Mouse (Mus musculus) limb, embryonic 12.5 days (tissue): ENCODE measurements around the gene Troap. TPM values are rescaled to one million over a fixed set of nuclear protein-coding genes. Genes with fewer than 3 reads are reported as not detected.

ENCODE experiments used
- ATAC-seq: fragments of 200-750 bp; cut with Nextera tagmentation; 2 replicates; pipeline ENCODE4 v1.8.0; 2017; ENCODE audit warnings: low read depth, moderate TSS enrichment; ENCODE audit not compliant: insufficient number of reproducible peaks, insufficient read depth, low FRiP score, low TSS enrichment
- H3K27ac ChIP-seq: fragments of 300-500 bp; sonication (generic); 2 replicates; pipeline ENCODE4 v1.5.1; 2016; ENCODE audit warnings: mild to moderate bottlenecking, moderate library complexity
- H3K27me3 ChIP-seq: fragments of 300-500 bp; sonication (generic); 2 replicates; pipeline ENCODE4 v1.6.1; 2016; ENCODE audit warnings: mild to moderate bottlenecking, moderate library complexity
- H3K36me3 ChIP-seq: fragments of 300-500 bp; sonication (generic); 2 replicates; pipeline ENCODE4 v1.6.1; 2016; ENCODE audit warnings: mild to moderate bottlenecking, moderate library complexity
- H3K4me1 ChIP-seq: fragments of 300-500 bp; sonication (generic); replicated peaks from 2 replicates; pipeline ENCODE4 v1.6.1; 2016
- H3K4me2 ChIP-seq: fragments of 300-500 bp; sonication (generic); 2 replicates; pipeline ENCODE4 v1.6.1; 2016; ENCODE audit warnings: mild to moderate bottlenecking, moderate library complexity
- H3K4me3 ChIP-seq: fragments of 300-500 bp; sonication (generic); replicated peaks from 2 replicates; pipeline ENCODE4 v1.5.1; 2016; ENCODE audit warnings: mild to moderate bottlenecking
- H3K9ac ChIP-seq: fragments of 300-500 bp; sonication (generic); replicated peaks from 2 replicates; pipeline ENCODE4 v1.6.1; 2016; ENCODE audit warnings: mild to moderate bottlenecking, moderate library complexity
- H3K9me3 ChIP-seq: fragments of 300-500 bp; sonication (generic); 2 replicates; pipeline ENCODE4 v1.6.1; 2016; ENCODE audit warnings: mild to moderate bottlenecking, moderate library complexity
- WGBS: fragments of 180-500 bp; shearing (Covaris S2); methylation state at CpG from one replicate; pipeline ENCODE4 v1.1.7; 2016; 5-methylcytosine and 5-hydroxymethylcytosine counted together
- polyA plus RNA-seq: library from polyadenylated mRNA; unstranded; fragments of >200 nt; fragmentation: Nextera tagmentation; extraction: Ambion mirVana; gene quantifications from 2 replicates; pipeline ENCODE4 v1.2.1, GENCODE M21; 2016

Gene Troap
- polyA plus RNA-seq, 1 experiment from 2014 or later: 47.1 TPM

- H3K36me3 ChIP-seq: peaks cover 28% of the 10 kb centered on the region
Measured at GRCm38 (mm10) chr15:99032041-99032725, 42.2 kb upstream of the Troap start.

GRCm38 (mm10) chr15:99032726-99033250 is 41.6 kb upstream of the Troap start:
- H3K4me1 ChIP-seq: peaks cover 33% of the 10 kb centered on the region
- peak overlapping the region; percentile 35; the same call in 1 of the 2 replicates for H3K9ac ChIP-seq
- H3K4me3 ChIP-seq: peak overlapping the region; percentile 66
- ATAC-seq: no peak
- WGBS: 78% methylated on average over 7 of the region's 7 CpGs
- no peaks in the 10 kb centered on the region for H3K9me3 ChIP-seq
- H3K27ac ChIP-seq: no peak overlapping the region
- H3K27me3 ChIP-seq: no peaks in the 10 kb centered on the region
- H3K36me3 ChIP-seq: peaks cover 29% of the 10 kb centered on the region
- peak overlapping the region; percentile 69 for H3K4me2 ChIP-seq

More at GRCm38 (mm10) chr15:99032041-99032725, 42.2 kb upstream of the Troap start:
- Histone ChIP-seq H3K27ac (no peak overlapping the region), H3K4me1 (peaks cover 33% of the 10 kb centered on the region), H3K9ac (0 out of 2 replicates have a peak overlapping the region, but pooled peaks have one; percentile 35), H3K4me2 (peak overlapping the region; percentile 69), H3K9me3 (no peaks in the 10 kb centered on the region), H3K4me3 (peak overlapping the region; percentile 66), H3K27me3 (no peaks in the 10 kb centered on the region)
- WGBS: 84% methylated on average over 9 of the region's 9 CpGs
- no peak for ATAC-seq

GRCm38 (mm10) chr15:99033498-99034270 is 40.7 kb upstream of the Troap start:
- no peak overlapping the region for H3K9ac ChIP-seq
- no peak for ATAC-seq
- H3K4me2 ChIP-seq: peak overlapping the region; percentile 69; the same call in 1 of the 2 replicates
- peaks cover 30% of the 10 kb centered on the region for H3K4me1 ChIP-seq
- no peak overlapping the region for H3K27ac ChIP-seq
- WGBS: 83% methylated on average over 7 of the region's 7 CpGs
- H3K9me3 ChIP-seq: no peaks in the 10 kb centered on the region
- peaks cover 37% of the 10 kb centered on the region for H3K36me3 ChIP-seq
- H3K27me3 ChIP-seq: no peaks in the 10 kb centered on the region
- H3K4me3 ChIP-seq: no peak overlapping the region

- H3K36me3 ChIP-seq: peaks cover 37% of the 10 kb centered on the region
- no peak overlapping the region for H3K27ac ChIP-seq
- no peak for ATAC-seq
- H3K9me3 ChIP-seq: no peaks in the 10 kb centered on the region
- H3K4me2 ChIP-seq: no peak overlapping the region
- 79% methylated on average over 4 of the region's 4 CpGs for WGBS
- H3K27me3 ChIP-seq: no peaks in the 10 kb centered on the region; the same call in 1 of the 2 replicates
- no peak overlapping the region for H3K9ac ChIP-seq
- peaks cover 25% of the 10 kb centered on the region for H3K4me1 ChIP-seq
- H3K4me3 ChIP-seq: no peak overlapping the region
Measured at GRCm38 (mm10) chr15:99035431-99035830, 38.9 kb upstream of the Troap start.

GRCm38 (mm10) chr15:99036249-99036905 is 38.0 kb upstream of the Troap start:
- ATAC-seq: no peak
- Histone ChIP-seq H3K27ac (no peak overlapping the region), H3K4me3 (no peak overlapping the region), H3K4me2 (no peak overlapping the region), H3K9me3 (no peaks in the 10 kb centered on the region), H3K27me3 (peaks cover under 1% of the 10 kb centered on the region; the same call in 1 of the 2 replicates), H3K9ac (no peak overlapping the region), H3K36me3 (peaks cover 37% of the 10 kb centered on the region), H3K4me1 (peaks cover 20% of the 10 kb centered on the region)
- 97% methylated on average over 8 of the region's 8 CpGs for WGBS

GRCm38 (mm10) chr15:99038025-99038424 is 36.4 kb upstream of the Troap start:
- Histone ChIP-seq H3K9me3 (no peaks in the 10 kb centered on the region), H3K36me3 (peaks cover 37% of the 10 kb centered on the region), H3K27ac (no peak overlapping the region), H3K4me2 (no peak overlapping the region), H3K9ac (no peak overlapping the region), H3K4me3 (no peak overlapping the region), H3K27me3 (peaks cover 9% of the 10 kb centered on the region; the same call in 1 of the 2 replicates), H3K4me1 (peaks cover 4% of the 10 kb centered on the region)
- ATAC-seq: no peak
- WGBS: 91% methylated on average over 1 of the region's 1 CpGs

GRCm38 (mm10) chr15:99038797-99039196 is 35.6 kb upstream of the Troap start:
- Histone ChIP-seq H3K4me3 (no peak overlapping the region), H3K4me1 (no peaks in the 10 kb centered on the region; the same call in 1 of the 2 replicates), H3K4me2 (no peak overlapping the region), H3K27me3 (peaks cover 9% of the 10 kb centered on the region; the same call in 1 of the 2 replicates), H3K27ac (no peak overlapping the region), H3K36me3 (peaks cover 35% of the 10 kb centered on the region), H3K9ac (no peak overlapping the region), H3K9me3 (no peaks in the 10 kb centered on the region)
- 88% methylated on average over 5 of the region's 5 CpGs for WGBS
- ATAC-seq: no peak

GRCm38 (mm10) chr15:99039306-99039705 is 35.1 kb upstream of the Troap start:
- peaks cover 9% of the 10 kb centered on the region; the same call in 1 of the 2 replicates for H3K27me3 ChIP-seq
- no peak overlapping the region for H3K4me3 ChIP-seq
- no peaks in the 10 kb centered on the region; the same call in 1 of the 2 replicates for H3K4me1 ChIP-seq
- no peak overlapping the region for H3K4me2 ChIP-seq
- H3K9ac ChIP-seq: no peak overlapping the region
- no peak for ATAC-seq
- H3K9me3 ChIP-seq: no peaks in the 10 kb centered on the region
- WGBS: 86% methylated on average over 4 of the region's 4 CpGs
- H3K36me3 ChIP-seq: peaks cover 34% of the 10 kb centered on the region
- H3K27ac ChIP-seq: no peak overlapping the region

- Histone ChIP-seq H3K9me3 (no peaks in the 10 kb centered on the region), H3K4me2 (no peak overlapping the region), H3K36me3 (peaks cover 24% of the 10 kb centered on the region), H3K4me3 (no peak overlapping the region), H3K4me1 (peaks cover 3% of the 10 kb centered on the region; the same call in 1 of the 2 replicates), H3K27ac (no peak overlapping the region), H3K9ac (no peak overlapping the region), H3K27me3 (peaks cover 9% of the 10 kb centered on the region; the same call in 1 of the 2 replicates)
- WGBS: 61% methylated on average over 26 of the region's 26 CpGs
- ATAC-seq: no peak
Measured at GRCm38 (mm10) chr15:99039996-99040919, 34.1 kb upstream of the Troap start.
